Mouse (Mus musculus) hematopoietic stem cell, adult 5-6 weeks (primary cell): ENCODE data around the gene Pex19. TPM values are rescaled to one million over a fixed set of nuclear protein-coding genes. Genes with fewer than 3 reads are reported as not detected.

ENCODE experiments used
- ATAC-seq, 2 experiments: fragments of 125-278 bp in 1 of 2; replicated peaks in 1 of 2; 2 replicates each; pipeline ENCODE4 v1.8.0; 2016 to 2017; ENCODE audit warnings: inconsistent platforms in 2 of 2, mild to moderate bottlenecking in 2 of 2, moderate number of reproducible peaks in 2 of 2, low read depth in 1 of 2, moderate TSS enrichment in 1 of 2; ENCODE audit not compliant: low FRiP score in 2 of 2, poor library complexity in 2 of 2, severe bottlenecking in 2 of 2, insufficient read depth in 1 of 2, low TSS enrichment in 1 of 2
- total RNA-seq: library from RNA; stranded (forward); fragments of 172-1452, 232-1000 nt; gene quantifications from 2 replicates; pipeline ENCODE4 v1.2.3, GENCODE M21; 2017

Gene Pex19
- total RNA-seq, 1 experiment from 2014 or later, result 44.6 TPM

GRCm38 (mm10) chr1:172162959-172163358 is 36.4 kb downstream of the Pex19 start:
- no peak for ATAC-seq

GRCm38 (mm10) chr1:172167911-172168310 is 41.4 kb downstream of the Pex19 start:
- ATAC-seq, result no peak

GRCm38 (mm10) chr1:172169809-172170208 is 43.3 kb downstream of the Pex19 start:
- ATAC-seq, result no peak

GRCm38 (mm10) chr1:172172381-172172780 is 45.8 kb downstream of the Pex19 start:
- no peak for ATAC-seq

- ATAC-seq, result no peak
Observed at GRCm38 (mm10) chr1:172173181-172173580, 46.6 kb downstream of the Pex19 start.

- no peak for ATAC-seq
Observed at GRCm38 (mm10) chr1:172177791-172178190, 51.2 kb downstream of the Pex19 start.

GRCm38 (mm10) chr1:172179102-172179501 is 52.5 kb downstream of the Pex19 start:
- no peak for ATAC-seq

- ATAC-seq, result no peak
Observed at GRCm38 (mm10) chr1:172180881-172181280, 54.3 kb downstream of the Pex19 start.

- no peak for ATAC-seq
Observed at GRCm38 (mm10) chr1:172181777-172182176, 55.2 kb downstream of the Pex19 start.

GRCm38 (mm10) chr1:172183056-172183455 is 56.5 kb downstream of the Pex19 start:
- ATAC-seq, result no peak

- ATAC-seq, result no peak
Observed at GRCm38 (mm10) chr1:172183915-172184314, 57.4 kb downstream of the Pex19 start.

Other genes starting within 250 kb of the Pex19 start
- gene Gm10521, start 231.1 kb upstream of the Pex19 start, total RNA-seq, result 5.0 and 5.2 TPM in 2 replicates
- gene Slamf6, start 209.2 kb upstream of the Pex19 start, total RNA-seq, result 2.9 and 3.5 TPM in 2 replicates
- 5.2 TPM in 2 replicates for gene Vangl2, start 98.3 kb upstream of the Pex19 start, total RNA-seq
- gene Nhlh1, start 69.2 kb upstream of the Pex19 start, total RNA-seq, result not detected in 2 replicates
- 126 and 139 TPM in 2 replicates for gene Copa, start 44.2 kb upstream of the Pex19 start, total RNA-seq
- 24.0 and 25.1 TPM in 2 replicates for gene Ncstn, start 44.0 kb upstream of the Pex19 start, total RNA-seq
- gene Dcaf8, start 21.3 kb downstream of the Pex19 start, total RNA-seq, result 196 and 208 TPM in 2 replicates
- gene Pea15a, start 80.0 kb downstream of the Pex19 start, total RNA-seq, result 8.8 and 10.5 TPM in 2 replicates
- gene Casq1, start 93.1 kb downstream of the Pex19 start, total RNA-seq, result not detected in 2 replicates
- not detected in 2 replicates for gene Atp1a4, start 131.7 kb downstream of the Pex19 start, total RNA-seq
- 21.8 and 25.9 TPM in 2 replicates for gene Igsf8, start 134.9 kb downstream of the Pex19 start, total RNA-seq
- not detected in 2 replicates for gene Atp1a2, start 171.3 kb downstream of the Pex19 start, total RNA-seq
- not detected in 2 replicates for gene Kcnj9, start 202.6 kb downstream of the Pex19 start, total RNA-seq
- 0.38 TPM in 1 of 2 replicates, not detected in the other for gene Kcnj10, start 214.5 kb downstream of the Pex19 start, total RNA-seq
- 17.4 and 19.5 TPM in 2 replicates for gene Pigm, start 249.8 kb downstream of the Pex19 start, total RNA-seq